9 mouse cellular contexts compared by ENCODE assay signal in the genomic region with DNA sequence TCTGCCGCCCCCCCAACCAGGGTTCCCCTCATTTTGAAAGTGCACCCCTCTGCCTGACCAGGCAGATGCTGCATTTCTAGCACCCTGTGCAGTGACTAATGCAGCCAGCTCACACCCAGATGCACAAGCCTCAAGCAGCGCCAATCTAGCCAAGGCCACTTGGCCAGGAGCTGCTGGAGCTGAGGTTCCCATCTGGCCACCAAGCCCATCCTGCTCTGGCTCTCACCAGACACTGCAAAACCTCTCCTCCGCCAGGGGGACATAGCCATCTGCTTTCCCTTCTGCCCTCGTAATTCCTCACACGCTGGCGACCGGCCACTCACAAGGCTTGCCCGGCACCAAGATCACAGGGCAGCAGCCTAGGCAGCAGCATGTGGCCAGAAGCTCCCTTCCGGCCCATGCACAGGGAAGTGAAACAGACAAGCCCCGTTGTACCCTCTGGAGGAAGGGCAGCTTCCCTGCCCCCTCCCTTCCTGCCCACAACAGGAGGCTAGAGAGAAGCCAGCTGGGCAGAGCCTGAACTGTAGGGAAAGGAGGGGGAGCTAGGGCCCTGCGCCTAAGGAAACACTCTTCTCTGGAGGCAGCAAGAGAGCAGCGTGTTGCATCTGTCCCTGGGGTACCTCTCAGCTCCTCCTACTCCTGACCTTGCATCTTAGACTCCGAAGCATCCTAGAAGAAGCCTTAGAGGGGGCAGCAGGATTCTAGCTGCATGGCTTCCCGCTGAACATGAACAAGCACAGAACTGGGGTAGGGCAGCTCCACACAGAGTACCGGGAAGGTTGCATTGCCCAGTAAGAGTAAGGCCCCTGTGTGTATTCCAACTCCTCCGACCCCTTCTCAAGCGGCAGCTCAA.
DNase-seq lines count a peak whose midpoint lies in the region; ATAC-seq and TF ChIP-seq lines count a peak whose summit lies in the region.
"Had no signal": no experiment of that assay in that cellular context is flagged by ENCODE, and none has a peak within 500 bp of the region (broad histone marks: within the 10 kb centered on the region; RNA-seq: fewer than 3 reads in every experiment).

No protein-coding gene starts in this region.

- peak; percentile 70 for TF ChIP-seq CTCF in lung, adult 2 months (IDR thresholded peaks at IDR 0.05; ENCODE audit: insufficient read depth, low read length)

- H3K9me3 ChIP-seq in neural tube, embryonic 14.5 days (ENCODE audit: control insufficient read depth, low read length), result no peaks in the 10 kb centered on the region

- peak; percentile 39 to 44 for DNase-seq in B cell, adult 2 months
- DNase-seq in cerebellum, adult 9-10 months, result peak; percentile 97
- DNase-seq in frontal cortex, adult 2 months (ENCODE audit: extremely low spot score in 1 of 2, low spot score in 1 of 2), result peak; percentile 55 to 71
- peak; percentile 56 for DNase-seq in layer of hippocampus, adult 9-10 months (ENCODE audit: low spot score)
- DNase-seq in lung, adult 2 months, result peak; percentile 66
- peak; percentile 83 for DNase-seq in testis, postnatal 10 days (ENCODE audit: low spot score)

- H3K27ac ChIP-seq in neural tube, embryonic 14.5 days (ENCODE audit: low read depth, low read length), result no peak overlapping the region

- 13% methylated on average over 17 of the region's 17 CpGs for WGBS in lung, adult 2 months
- WGBS in neural tube, embryonic 14.5 days, result 10% methylated on average over 17 of the region's 17 CpGs

- peaks cover 12% of the 10 kb centered on the region for H3K4me1 ChIP-seq in lung, adult 2 months (ENCODE audit: control insufficient read depth, insufficient read depth, low read length)
- H3K4me1 ChIP-seq in neural tube, embryonic 14.5 days (ENCODE audit: control insufficient read depth, insufficient read depth, low read length), result peaks cover 8% of the 10 kb centered on the region; the same call in 1 of the 2 replicates

- ATAC-seq in hematopoietic stem cell, adult 5-6 weeks (replicated peaks in 1 of 2; ENCODE audit: insufficient read depth in 1 of 2, low FRiP score in 2 of 2, low TSS enrichment in 1 of 2, low read depth in 1 of 2, poor library complexity in 2 of 2, severe bottlenecking in 2 of 2), result peak; percentile 91
- peak; percentile 87 for ATAC-seq in neural tube, embryonic 14.5 days (ENCODE audit: low read depth)

- no peak overlapping the region for H3K9ac ChIP-seq in neural tube, embryonic 14.5 days (replicated peaks; ENCODE audit: low read depth, low read length)

- H3K27me3 ChIP-seq in neural tube, embryonic 14.5 days (ENCODE audit: control insufficient read depth, insufficient read depth, low read length), result 0 out of 2 replicates have a peak, but pooled peaks cover 2% of the 10 kb centered on the region

- no peak overlapping the region for H3K4me3 ChIP-seq in lung, adult 2 months (replicated peaks; ENCODE audit: extremely low read depth, low read depth, low read length)
- H3K4me3 ChIP-seq in neural tube, embryonic 14.5 days (ENCODE audit: low read depth, low read length), result no peak overlapping the region

- H3K4me2 ChIP-seq in neural tube, embryonic 14.5 days (ENCODE audit: low read depth, low read length), result 0 out of 2 replicates have a peak overlapping the region, but pooled peaks have one; percentile 12

- H3K36me3 ChIP-seq in neural tube, embryonic 14.5 days (ENCODE audit: control insufficient read depth, insufficient read depth, low read length), result no peaks in the 10 kb centered on the region
- H3K36me3 ChIP-seq: G1E had no signal

- no peak for TF ChIP-seq POLR2A in lung, adult 2 months (IDR thresholded peaks at IDR 0.05; ENCODE audit: borderline replicate concordance, extremely low read depth, low read depth, low read length)

Comparison
In these comparisons a context has a peak if more than half of its experiments do, and no peak if none do; other contexts are left out.
1. DNase-seq: peak in every context shown above with its lines; median percentile 97 in cerebellum, adult 9-10 months; 83 in testis, postnatal 10 days; 66 in lung, adult 2 months; 63 in frontal cortex, adult 2 months; 56 in layer of hippocampus, adult 9-10 months; 42 in B cell, adult 2 months.